Mouse (Mus musculus): ENCODE measurements around the gene A730049H05Rik. TPM values are rescaled to one million over a fixed set of nuclear protein-coding genes. Genes with fewer than 3 reads are reported as not detected.

The A730049H05Rik gene
- polyA plus RNA-seq (2015; fragmentation: Nextera tagmentation; extraction: Ambion mirVana) = 1.2 and 1.4 TPM in 2 replicates

DNA sequence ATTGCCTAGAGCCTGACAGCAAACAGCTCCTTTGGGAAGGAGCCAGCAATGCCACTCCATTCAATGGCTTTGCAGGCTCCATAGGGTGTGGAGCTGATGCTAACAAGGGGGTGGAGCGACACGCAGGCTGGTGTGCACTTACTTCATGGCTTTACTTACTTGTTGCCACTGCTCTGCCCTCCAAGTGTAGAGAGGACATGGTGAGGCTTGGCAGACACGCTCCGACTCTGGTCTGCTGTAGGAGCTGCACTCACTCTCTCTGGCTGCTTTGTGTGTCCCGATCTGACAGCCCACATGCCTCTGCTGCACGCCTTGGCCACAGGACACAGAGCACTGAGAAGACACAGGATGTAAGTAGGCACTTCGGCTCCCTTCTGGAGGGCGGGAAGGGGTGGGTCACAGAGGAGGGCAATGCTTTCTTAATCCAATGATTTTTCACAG lies at the start of gene A730049H05Rik:
A730049H05Rik (plus strand) TSS at position 168 of the 441 bp plus-strand sequence.
- Histone ChIP-seq H3K4me1 (peaks cover 10% of the 10 kb centered on the region), H3K9me3 (no peaks in the 10 kb centered on the region), H3K4me2 (replicated peaks) (peak within 1 kb of the TSS; percentile 21; the same call in 1 of the 2 replicates), H3K36me3 (peaks cover 16% of the 10 kb centered on the region), H3K27ac (no peak within 1 kb of the TSS), H3K4me3 (no peak within 1 kb of the TSS), H3K27me3 (no peaks in the 10 kb centered on the region), H3K9ac (no peak within 1 kb of the TSS)
- WGBS = 24% methylated on average over 8 of the region's 8 CpGs
- ATAC-seq (ENCODE audit: low FRiP score, low read depth) = no peak

DNA sequence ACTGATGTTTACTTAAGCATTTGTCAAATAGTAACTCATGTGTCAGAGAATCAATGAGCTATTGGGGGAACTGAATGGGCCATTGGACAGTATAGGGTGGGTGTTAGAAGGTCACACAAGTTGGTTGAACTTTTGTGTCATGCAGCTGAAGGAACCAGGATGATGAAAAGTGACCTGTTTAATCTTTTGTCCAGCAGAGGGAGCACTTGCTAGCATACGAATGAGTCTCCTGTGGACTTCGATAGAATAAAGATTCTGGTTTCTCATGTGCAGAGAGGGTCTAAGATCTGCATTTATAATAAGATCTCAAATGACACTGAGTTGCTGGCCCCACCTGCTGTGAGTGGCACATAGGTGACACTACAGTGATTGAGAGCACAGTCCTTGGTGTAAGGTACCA lies 39.9 kb upstream of the A730049H05Rik start:
- 26% methylated on average over 2 of the region's 2 CpGs for WGBS
- Histone ChIP-seq H3K4me2 (replicated peaks) (no peak overlapping the region), H3K9me3 (no peaks in the 10 kb centered on the region), H3K9ac (no peak overlapping the region), H3K4me3 (no peak overlapping the region), H3K36me3 (peaks cover 14% of the 10 kb centered on the region), H3K27me3 (no peaks in the 10 kb centered on the region), H3K4me1 (no peaks in the 10 kb centered on the region), H3K27ac (no peak overlapping the region)
- no peak for ATAC-seq (ENCODE audit: low FRiP score, low read depth)

DNA sequence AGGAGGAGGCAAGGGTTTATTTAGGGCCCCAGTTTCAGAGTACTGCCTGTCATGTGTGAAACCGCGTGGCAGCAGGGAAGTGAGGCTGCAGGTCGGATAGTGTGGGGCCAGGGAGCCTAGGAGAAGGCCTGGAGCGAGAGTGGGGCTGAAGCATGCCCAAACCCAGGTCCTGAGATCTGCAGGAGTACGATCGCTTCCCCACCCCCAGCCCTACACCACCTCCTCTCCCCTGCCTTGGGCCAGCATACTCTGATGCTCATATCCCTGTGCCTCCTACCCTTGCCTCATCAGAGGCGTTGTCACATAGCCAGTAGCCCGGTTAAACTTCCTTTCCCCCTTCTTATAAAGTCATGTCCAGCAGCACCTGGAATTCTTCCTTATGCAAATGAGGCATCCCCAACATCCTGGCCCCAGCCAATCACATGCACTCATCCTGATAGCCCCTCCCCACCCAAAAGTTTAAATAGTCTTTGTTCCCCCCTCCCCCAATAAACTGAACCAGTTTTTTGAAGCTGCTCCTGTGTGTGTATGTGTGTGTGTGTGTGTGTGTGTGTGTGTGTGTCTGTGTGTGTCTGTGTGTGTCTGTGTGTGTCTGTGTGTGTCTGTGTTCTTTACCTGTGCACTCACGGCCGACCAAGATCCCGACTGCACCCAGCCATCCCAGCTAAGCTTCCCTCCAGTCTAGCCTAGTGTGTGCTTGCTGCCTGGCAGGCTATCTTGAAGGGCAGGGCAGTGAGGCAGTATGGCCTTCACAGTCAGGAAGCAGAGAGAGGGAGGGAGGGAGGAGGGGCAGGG lies 36.9 kb upstream of the A730049H05Rik start:
- H3K36me3 ChIP-seq = peaks cover 13% of the 10 kb centered on the region
- WGBS = 70% methylated on average over 11 of the region's 11 CpGs
- H3K9ac ChIP-seq = no peak overlapping the region
- no peaks in the 10 kb centered on the region for H3K9me3 ChIP-seq
- H3K4me1 ChIP-seq = no peaks in the 10 kb centered on the region
- no peaks in the 10 kb centered on the region for H3K27me3 ChIP-seq
- H3K27ac ChIP-seq = no peak overlapping the region
- H3K4me2 ChIP-seq (replicated peaks) = no peak overlapping the region
- H3K4me3 ChIP-seq = no peak overlapping the region
- no peak for ATAC-seq (ENCODE audit: low FRiP score, low read depth)

DNA sequence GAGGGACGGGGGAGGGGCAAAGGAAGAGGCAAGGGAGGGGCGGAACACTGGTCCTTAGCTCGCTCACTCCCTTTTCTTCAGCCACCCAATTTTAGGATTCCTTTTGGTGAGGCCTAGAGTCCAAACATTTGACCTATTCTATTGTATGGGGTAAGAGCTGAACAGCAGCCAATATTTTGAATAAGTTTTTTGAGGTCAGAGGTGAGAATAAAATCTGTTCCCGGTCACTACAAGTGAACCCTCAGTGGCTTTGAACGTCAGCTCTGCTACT lies 36.4 kb upstream of the A730049H05Rik start:
- Histone ChIP-seq H3K27ac (no peak overlapping the region), H3K4me3 (no peak overlapping the region), H3K4me1 (no peaks in the 10 kb centered on the region), H3K36me3 (peaks cover 15% of the 10 kb centered on the region), H3K4me2 (replicated peaks) (no peak overlapping the region), H3K9ac (no peak overlapping the region), H3K9me3 (no peaks in the 10 kb centered on the region), H3K27me3 (no peaks in the 10 kb centered on the region)
- 42% methylated on average over 5 of the region's 5 CpGs for WGBS
- ATAC-seq (ENCODE audit: low FRiP score, low read depth) = no peak

DNA sequence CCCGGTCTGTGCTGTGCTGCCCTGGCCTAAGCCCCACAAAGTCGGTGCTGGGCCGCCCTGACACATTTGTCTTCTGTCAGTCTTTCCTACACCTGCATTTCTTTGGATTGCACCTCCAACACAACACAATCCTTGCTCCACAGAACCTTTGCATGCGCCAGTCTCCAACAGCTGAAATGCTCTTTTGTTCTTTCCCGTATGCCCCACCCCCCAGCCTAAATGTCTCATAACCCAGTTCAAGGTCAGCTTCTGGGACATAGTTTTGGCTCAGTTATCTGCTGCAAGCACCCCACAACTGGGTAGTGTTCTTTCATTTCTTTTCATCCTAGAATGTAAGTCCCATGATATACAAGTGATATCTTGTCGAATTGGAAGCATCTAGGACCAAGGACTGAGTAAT lies 34.8 kb upstream of the A730049H05Rik start:
- ATAC-seq (ENCODE audit: low FRiP score, low read depth) = no peak
- Histone ChIP-seq H3K9ac (no peak overlapping the region), H3K4me2 (replicated peaks) (no peak overlapping the region), H3K4me1 (peaks cover 3% of the 10 kb centered on the region; the same call in 1 of the 2 replicates), H3K27ac (no peak overlapping the region), H3K36me3 (peaks cover 6% of the 10 kb centered on the region), H3K4me3 (no peak overlapping the region), H3K9me3 (no peaks in the 10 kb centered on the region), H3K27me3 (peaks cover 7% of the 10 kb centered on the region)
- WGBS = 85% methylated on average over 6 of the region's 6 CpGs

DNA sequence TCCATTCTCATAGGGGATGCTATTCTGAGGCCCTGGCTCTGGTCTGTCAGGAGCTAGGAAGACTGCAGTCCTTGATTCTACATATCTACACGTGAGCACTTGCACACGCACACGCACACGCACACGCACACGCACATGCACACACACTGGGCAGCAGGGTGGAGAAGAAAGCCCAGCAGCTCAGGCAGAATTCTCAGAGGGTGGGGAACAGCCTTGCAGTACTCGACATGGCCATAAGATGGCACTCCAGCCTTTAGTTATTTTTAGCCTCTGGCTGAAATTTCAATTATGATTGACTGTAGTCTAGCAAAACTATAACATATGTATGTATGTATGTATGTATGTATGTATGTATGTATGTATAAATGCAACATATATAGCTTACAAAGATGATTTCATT lies 31.5 kb upstream of the A730049H05Rik start:
- no peak overlapping the region for H3K27ac ChIP-seq
- H3K27me3 ChIP-seq = peaks cover 12% of the 10 kb centered on the region
- H3K36me3 ChIP-seq = peaks cover 7% of the 10 kb centered on the region; the same call in 1 of the 2 replicates
- H3K4me2 ChIP-seq (replicated peaks) = no peak overlapping the region
- no peak overlapping the region for H3K9ac ChIP-seq
- H3K4me1 ChIP-seq = peaks cover 9% of the 10 kb centered on the region; the same call in 1 of the 2 replicates
- WGBS = 10% methylated on average over 7 of the region's 7 CpGs
- ATAC-seq (ENCODE audit: low FRiP score, low read depth) = no peak
- no peak overlapping the region for H3K4me3 ChIP-seq
- no peaks in the 10 kb centered on the region for H3K9me3 ChIP-seq

DNA sequence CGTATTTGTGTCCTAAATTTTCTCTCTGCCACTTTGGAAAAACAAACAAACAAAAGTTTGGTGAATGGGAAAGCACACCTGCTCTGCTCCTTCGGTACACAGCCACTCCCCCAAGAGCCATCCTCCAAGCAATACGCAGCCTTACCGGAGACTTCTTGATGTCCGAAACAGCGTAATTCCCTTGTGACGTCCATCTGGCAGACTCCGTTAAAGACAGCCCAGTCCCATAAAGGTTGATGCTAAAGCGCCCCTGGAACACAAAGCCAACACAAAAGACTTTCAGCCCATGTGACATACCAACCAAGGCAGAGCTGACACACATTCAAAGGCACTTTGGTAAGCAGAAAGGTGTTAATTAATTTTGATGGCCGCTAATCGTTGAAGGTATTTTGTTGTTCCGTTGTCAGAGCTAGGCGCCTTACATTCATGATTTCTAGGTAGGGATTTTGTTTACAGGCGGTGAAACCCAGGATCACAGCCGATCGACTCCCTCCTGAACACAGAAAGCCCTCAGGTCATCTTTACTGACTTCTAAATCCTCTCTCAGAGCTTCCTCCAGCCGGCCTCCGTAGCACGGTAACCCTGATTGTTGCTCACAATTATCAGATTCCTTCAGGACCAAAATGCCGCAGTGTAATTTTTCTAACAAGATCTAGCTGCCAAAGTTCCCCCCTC lies 29.4 kb upstream of the A730049H05Rik start:
- WGBS = 3% methylated on average over 20 of the region's 20 CpGs

DNA sequence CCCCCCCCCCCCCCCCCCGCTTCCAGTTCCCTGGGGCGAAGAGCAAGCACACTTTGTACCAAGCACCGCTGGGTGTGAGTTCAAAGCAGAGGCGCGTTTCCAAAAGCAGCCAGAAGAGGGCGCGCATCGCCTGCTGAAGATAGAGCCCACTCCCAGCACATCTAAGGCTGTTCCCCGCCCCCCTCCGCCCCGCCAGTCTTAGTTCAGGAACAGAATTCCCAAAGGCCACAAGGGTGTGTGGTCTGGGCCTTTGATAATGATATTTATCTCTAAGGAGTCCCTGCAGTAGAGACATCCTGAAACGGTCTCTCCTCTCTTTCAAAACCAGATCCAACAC lies 28.9 kb upstream of the A730049H05Rik start:
- H3K36me3 ChIP-seq = peaks cover 20% of the 10 kb centered on the region
- H3K27ac ChIP-seq = no peak overlapping the region
- H3K27me3 ChIP-seq = peaks cover 12% of the 10 kb centered on the region
- H3K4me2 ChIP-seq (replicated peaks) = peak overlapping the region; percentile 67
- ATAC-seq (ENCODE audit: low FRiP score, low read depth) = peak; percentile 82
- peaks cover 9% of the 10 kb centered on the region; the same call in 1 of the 2 replicates for H3K4me1 ChIP-seq
- 2% methylated on average over 11 of the region's 12 CpGs for WGBS
- H3K9me3 ChIP-seq = no peaks in the 10 kb centered on the region
- H3K4me3 ChIP-seq = peak overlapping the region; percentile 34
- peak overlapping the region; percentile 43; the same call in 1 of the 2 replicates for H3K9ac ChIP-seq

More for the DNA sequence above, 29.4 kb upstream of the A730049H05Rik start:
- Histone ChIP-seq H3K9ac (peak overlapping the region; percentile 43; the same call in 1 of the 2 replicates), H3K27ac (no peak overlapping the region), H3K4me2 (replicated peaks) (peak overlapping the region; percentile 67), H3K36me3 (peaks cover 18% of the 10 kb centered on the region), H3K9me3 (no peaks in the 10 kb centered on the region), H3K27me3 (peaks cover 12% of the 10 kb centered on the region), H3K4me1 (peaks cover 9% of the 10 kb centered on the region; the same call in 1 of the 2 replicates), H3K4me3 (peak overlapping the region; percentile 34)
- ATAC-seq (ENCODE audit: low FRiP score, low read depth) = peak; percentile 42; the same call in 1 of the 2 replicates

DNA sequence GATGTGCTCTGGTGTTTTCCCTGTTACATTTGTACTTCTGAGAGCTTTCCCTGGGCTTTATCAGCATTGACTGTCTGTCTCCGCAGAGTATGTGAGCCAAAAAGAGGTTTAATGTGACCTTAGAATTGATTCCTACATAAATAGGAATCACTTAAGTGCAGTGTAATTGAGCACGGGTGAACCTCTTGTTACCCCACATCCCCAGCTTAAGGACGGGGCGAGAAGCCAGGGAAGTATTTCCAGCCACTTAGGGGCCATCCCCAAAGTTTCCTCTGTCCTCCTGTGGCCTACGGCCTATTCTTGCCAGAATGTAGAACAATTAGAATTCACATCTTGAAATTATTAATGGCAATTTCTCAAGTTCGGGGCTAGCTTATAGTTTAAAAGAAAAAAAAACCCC lies 22.5 kb upstream of the A730049H05Rik start:
- Histone ChIP-seq H3K36me3 (peaks cover 58% of the 10 kb centered on the region), H3K9me3 (no peaks in the 10 kb centered on the region), H3K27me3 (no peaks in the 10 kb centered on the region), H3K27ac (no peak overlapping the region), H3K4me3 (no peak overlapping the region), H3K9ac (no peak overlapping the region), H3K4me2 (replicated peaks) (no peak overlapping the region), H3K4me1 (0 out of 2 replicates have a peak, but pooled peaks cover 6% of the 10 kb centered on the region)
- peak; percentile 40; the same call in 1 of the 2 replicates for ATAC-seq (ENCODE audit: low FRiP score, low read depth)
- 39% methylated on average over 6 of the region's 6 CpGs for WGBS

DNA sequence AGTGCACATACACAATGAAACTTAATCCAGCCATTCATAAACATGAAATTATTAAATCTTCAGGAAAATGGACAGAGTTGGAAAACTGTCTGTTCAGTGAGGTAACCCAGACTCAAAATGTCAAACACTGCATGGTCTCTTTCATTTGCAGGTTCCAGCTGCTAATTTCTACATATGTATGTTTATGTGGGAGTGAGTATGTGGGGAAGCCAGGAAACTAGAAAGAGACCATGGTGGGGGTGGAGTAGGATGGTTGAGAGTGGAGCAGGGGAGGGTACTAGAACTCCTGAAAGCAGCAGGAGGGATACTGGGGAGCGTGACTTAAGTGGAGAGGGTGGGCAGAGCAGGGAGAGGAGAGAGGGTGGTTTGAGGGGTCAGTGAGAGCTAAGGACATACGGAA lies 14.8 kb upstream of the A730049H05Rik start:
- no peak overlapping the region for H3K9ac ChIP-seq
- no peak for ATAC-seq (ENCODE audit: low FRiP score, low read depth)
- no peak overlapping the region for H3K4me2 ChIP-seq (replicated peaks)
- H3K4me1 ChIP-seq = peaks cover 5% of the 10 kb centered on the region; the same call in 1 of the 2 replicates
- H3K36me3 ChIP-seq = peaks cover 66% of the 10 kb centered on the region
- no peaks in the 10 kb centered on the region for H3K27me3 ChIP-seq
- WGBS = 68% methylated on average over 2 of the region's 2 CpGs
- H3K9me3 ChIP-seq = no peaks in the 10 kb centered on the region
- H3K4me3 ChIP-seq = no peak overlapping the region
- H3K27ac ChIP-seq = no peak overlapping the region

DNA sequence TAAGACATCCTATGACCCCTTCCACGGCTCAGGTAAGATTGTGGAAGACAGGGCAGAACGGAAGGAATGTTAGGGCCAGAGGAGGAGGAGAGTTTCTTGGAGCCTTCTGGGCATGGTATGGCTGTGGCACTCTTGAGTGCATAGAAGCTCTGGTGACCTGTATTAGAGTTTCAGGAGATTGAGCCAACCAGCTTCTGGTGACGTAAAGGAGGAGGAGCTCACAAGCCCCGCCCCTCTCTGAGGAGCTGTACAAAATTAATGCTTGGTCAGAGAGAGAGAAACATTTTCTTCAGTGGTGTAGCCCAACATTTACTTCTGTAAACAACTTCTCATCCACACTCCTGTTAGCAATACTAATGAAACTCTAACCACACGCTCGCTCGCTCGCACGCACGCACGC lies 13.9 kb upstream of the A730049H05Rik start:
- no peak overlapping the region for H3K27ac ChIP-seq
- WGBS = 93% methylated on average over 11 of the region's 11 CpGs
- ATAC-seq (ENCODE audit: low FRiP score, low read depth) = no peak

DNA sequence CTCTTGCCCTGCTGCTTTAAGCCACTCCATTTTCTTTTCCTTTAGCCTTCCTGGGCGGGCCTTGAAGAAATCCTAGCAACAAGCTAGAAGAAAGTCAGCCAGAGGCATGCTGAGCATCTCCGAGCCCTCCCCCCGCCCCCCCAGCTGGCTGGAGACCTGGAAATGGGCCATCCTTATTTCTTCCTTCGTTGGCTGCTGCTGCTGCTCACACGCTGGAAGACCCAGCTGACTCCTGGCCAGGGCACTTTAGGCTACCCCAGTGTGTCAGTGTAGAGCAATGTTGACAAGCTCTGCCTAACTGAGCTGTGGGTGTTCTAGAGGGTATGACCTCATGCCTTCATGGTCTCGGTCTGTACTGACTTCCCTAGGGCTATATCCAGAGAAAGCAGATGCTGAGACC lies 13.1 kb upstream of the A730049H05Rik start:
- Histone ChIP-seq H3K36me3 (peaks cover 57% of the 10 kb centered on the region), H3K27me3 (no peaks in the 10 kb centered on the region), H3K4me1 (peaks cover 5% of the 10 kb centered on the region; the same call in 1 of the 2 replicates), H3K4me3 (no peak overlapping the region), H3K4me2 (replicated peaks) (no peak overlapping the region), H3K27ac (no peak overlapping the region), H3K9ac (no peak overlapping the region), H3K9me3 (no peaks in the 10 kb centered on the region)
- ATAC-seq (ENCODE audit: low FRiP score, low read depth) = no peak
- 77% methylated on average over 6 of the region's 6 CpGs for WGBS

More for the DNA sequence above, 13.9 kb upstream of the A730049H05Rik start:
- Histone ChIP-seq H3K36me3 (peaks cover 65% of the 10 kb centered on the region), H3K4me2 (replicated peaks) (no peak overlapping the region), H3K4me3 (no peak overlapping the region), H3K9me3 (no peaks in the 10 kb centered on the region), H3K4me1 (peaks cover 5% of the 10 kb centered on the region; the same call in 1 of the 2 replicates), H3K27me3 (no peaks in the 10 kb centered on the region), H3K9ac (no peak overlapping the region)

Measured in limb, embryonic 13.5 days (tissue).